Mouse (Mus musculus): ENCODE results near the gene Nlrc3. TPM values are rescaled to one million over a fixed set of nuclear protein-coding genes. Genes with fewer than 3 reads are reported as not detected.

Gene Nlrc3
- polyA plus RNA-seq, 1 experiment from 2014 or later, result 1.1 TPM

- no peaks in the 10 kb centered on the region for H3K36me3 ChIP-seq (ENCODE audit: control insufficient read depth, insufficient read depth, low read length)
- no peaks in the 10 kb centered on the region for H3K4me1 ChIP-seq (ENCODE audit: control insufficient read depth, insufficient read depth, low read length)
- no peak for ATAC-seq
- WGBS, result 90% methylated on average over 6 of the region's 6 CpGs
- no peak overlapping the region for H3K9ac ChIP-seq (ENCODE audit: low read depth, low read length)
- no peaks in the 10 kb centered on the region for H3K27me3 ChIP-seq (ENCODE audit: control insufficient read depth, insufficient read depth, low read depth, low read length)
- H3K4me3 ChIP-seq (ENCODE audit: low read depth, low read length), result no peak overlapping the region
- no peak overlapping the region for H3K27ac ChIP-seq (ENCODE audit: low read length)
- H3K9me3 ChIP-seq (replicated peaks; ENCODE audit: control insufficient read depth, low read length, poor library complexity, severe bottlenecking), result no peaks in the 10 kb centered on the region
- H3K4me2 ChIP-seq (ENCODE audit: low read length), result no peak overlapping the region
These were observed 20.1 kb downstream of the Nlrc3 start for GRCm38 (mm10) chr16:3956369-3956768.

- H3K27ac ChIP-seq (ENCODE audit: low read length), result no peak overlapping the region
- 96% methylated on average over 1 of the region's 1 CpGs for WGBS
- ATAC-seq, result no peak
- H3K4me3 ChIP-seq (ENCODE audit: low read depth, low read length), result no peak overlapping the region
- H3K9ac ChIP-seq (ENCODE audit: low read depth, low read length), result no peak overlapping the region
- no peaks in the 10 kb centered on the region for H3K36me3 ChIP-seq (ENCODE audit: control insufficient read depth, insufficient read depth, low read length)
- no peaks in the 10 kb centered on the region for H3K9me3 ChIP-seq (replicated peaks; ENCODE audit: control insufficient read depth, low read length, poor library complexity, severe bottlenecking)
- no peaks in the 10 kb centered on the region for H3K27me3 ChIP-seq (ENCODE audit: control insufficient read depth, insufficient read depth, low read depth, low read length)
- H3K4me2 ChIP-seq (ENCODE audit: low read length), result no peak overlapping the region
- H3K4me1 ChIP-seq (ENCODE audit: control insufficient read depth, insufficient read depth, low read length), result no peaks in the 10 kb centered on the region
These were observed 25.3 kb downstream of the Nlrc3 start for GRCm38 (mm10) chr16:3951141-3951540.

GRCm38 (mm10) chr16:3934701-3935100 lies 41.7 kb downstream of the Nlrc3 start:
- WGBS, result 93% methylated on average over 4 of the region's 4 CpGs

GRCm38 (mm10) chr16:3934091-3934490 lies 42.3 kb downstream of the Nlrc3 start:
- WGBS, result 98% methylated on average over 1 of the region's 1 CpGs
- ATAC-seq, result no peak
- Histone ChIP-seq H3K4me3 (ENCODE audit: low read depth, low read length) (no peak overlapping the region), H3K4me2 (ENCODE audit: low read length) (no peak overlapping the region), H3K36me3 (ENCODE audit: control insufficient read depth, insufficient read depth, low read length) (peaks cover 49% of the 10 kb centered on the region), H3K4me1 (ENCODE audit: control insufficient read depth, insufficient read depth, low read length) (no peaks in the 10 kb centered on the region), H3K9ac (ENCODE audit: low read depth, low read length) (no peak overlapping the region), H3K9me3 (replicated peaks; ENCODE audit: control insufficient read depth, low read length, poor library complexity, severe bottlenecking) (no peaks in the 10 kb centered on the region), H3K27ac (ENCODE audit: low read length) (no peak overlapping the region), H3K27me3 (ENCODE audit: control insufficient read depth, insufficient read depth, low read depth, low read length) (no peaks in the 10 kb centered on the region)

More at GRCm38 (mm10) chr16:3934701-3935100, 41.7 kb downstream of the Nlrc3 start:
- peaks cover 51% of the 10 kb centered on the region for H3K36me3 ChIP-seq (ENCODE audit: control insufficient read depth, insufficient read depth, low read length)
- no peaks in the 10 kb centered on the region for H3K4me1 ChIP-seq (ENCODE audit: control insufficient read depth, insufficient read depth, low read length)
- ATAC-seq, result no peak
- H3K27ac ChIP-seq (ENCODE audit: low read length), result no peak overlapping the region
- no peaks in the 10 kb centered on the region for H3K27me3 ChIP-seq (ENCODE audit: control insufficient read depth, insufficient read depth, low read depth, low read length)
- no peak overlapping the region for H3K4me2 ChIP-seq (ENCODE audit: low read length)
- no peak overlapping the region for H3K9ac ChIP-seq (ENCODE audit: low read depth, low read length)
- no peak overlapping the region for H3K4me3 ChIP-seq (ENCODE audit: low read depth, low read length)
- H3K9me3 ChIP-seq (replicated peaks; ENCODE audit: control insufficient read depth, low read length, poor library complexity, severe bottlenecking), result no peaks in the 10 kb centered on the region

GRCm38 (mm10) chr16:3933536-3933935 lies 42.9 kb downstream of the Nlrc3 start:
- Histone ChIP-seq H3K27me3 (ENCODE audit: control insufficient read depth, insufficient read depth, low read depth, low read length) (no peaks in the 10 kb centered on the region), H3K36me3 (ENCODE audit: control insufficient read depth, insufficient read depth, low read length) (peaks cover 46% of the 10 kb centered on the region), H3K4me1 (ENCODE audit: control insufficient read depth, insufficient read depth, low read length) (no peaks in the 10 kb centered on the region), H3K27ac (ENCODE audit: low read length) (no peak overlapping the region), H3K9ac (ENCODE audit: low read depth, low read length) (no peak overlapping the region), H3K4me3 (ENCODE audit: low read depth, low read length) (no peak overlapping the region), H3K4me2 (ENCODE audit: low read length) (no peak overlapping the region), H3K9me3 (replicated peaks; ENCODE audit: control insufficient read depth, low read length, poor library complexity, severe bottlenecking) (no peaks in the 10 kb centered on the region)
- WGBS, result 94% methylated on average over 6 of the region's 6 CpGs
- ATAC-seq, result no peak

- ATAC-seq, result no peak
- no peaks in the 10 kb centered on the region for H3K4me1 ChIP-seq (ENCODE audit: control insufficient read depth, insufficient read depth, low read length)
- no peaks in the 10 kb centered on the region for H3K27me3 ChIP-seq (ENCODE audit: control insufficient read depth, insufficient read depth, low read depth, low read length)
- H3K4me2 ChIP-seq (ENCODE audit: low read length), result no peak overlapping the region
- no peaks in the 10 kb centered on the region for H3K9me3 ChIP-seq (replicated peaks; ENCODE audit: control insufficient read depth, low read length, poor library complexity, severe bottlenecking)
- WGBS, result 81% methylated on average over 7 of the region's 7 CpGs
- no peak overlapping the region for H3K27ac ChIP-seq (ENCODE audit: low read length)
- H3K4me3 ChIP-seq (ENCODE audit: low read depth, low read length), result no peak overlapping the region
- peaks cover 43% of the 10 kb centered on the region for H3K36me3 ChIP-seq (ENCODE audit: control insufficient read depth, insufficient read depth, low read length)
- no peak overlapping the region for H3K9ac ChIP-seq (ENCODE audit: low read depth, low read length)
These were observed 47.3 kb downstream of the Nlrc3 start for GRCm38 (mm10) chr16:3929151-3929550.

- no peak overlapping the region for H3K9ac ChIP-seq (ENCODE audit: low read depth, low read length)
- H3K9me3 ChIP-seq (replicated peaks; ENCODE audit: control insufficient read depth, low read length, poor library complexity, severe bottlenecking), result no peaks in the 10 kb centered on the region
- no peak for ATAC-seq
- H3K4me1 ChIP-seq (ENCODE audit: control insufficient read depth, insufficient read depth, low read length), result no peaks in the 10 kb centered on the region
- no peak overlapping the region for H3K4me2 ChIP-seq (ENCODE audit: low read length)
- no peak overlapping the region for H3K4me3 ChIP-seq (ENCODE audit: low read depth, low read length)
- H3K27me3 ChIP-seq (ENCODE audit: control insufficient read depth, insufficient read depth, low read depth, low read length), result no peaks in the 10 kb centered on the region
- no peak overlapping the region for H3K27ac ChIP-seq (ENCODE audit: low read length)
- WGBS, result 79% methylated on average over 1 of the region's 1 CpGs
- H3K36me3 ChIP-seq (ENCODE audit: control insufficient read depth, insufficient read depth, low read length), result peaks cover 45% of the 10 kb centered on the region
These were observed 47.9 kb downstream of the Nlrc3 start for GRCm38 (mm10) chr16:3928582-3928981.

- H3K9ac ChIP-seq (ENCODE audit: low read depth, low read length), result no peak overlapping the region
- no peak overlapping the region for H3K4me3 ChIP-seq (ENCODE audit: low read depth, low read length)
- H3K4me2 ChIP-seq (ENCODE audit: low read length), result no peak overlapping the region
- no peaks in the 10 kb centered on the region for H3K4me1 ChIP-seq (ENCODE audit: control insufficient read depth, insufficient read depth, low read length)
- H3K27me3 ChIP-seq (ENCODE audit: control insufficient read depth, insufficient read depth, low read depth, low read length), result no peaks in the 10 kb centered on the region
- no peaks in the 10 kb centered on the region for H3K9me3 ChIP-seq (replicated peaks; ENCODE audit: control insufficient read depth, low read length, poor library complexity, severe bottlenecking)
- H3K36me3 ChIP-seq (ENCODE audit: control insufficient read depth, insufficient read depth, low read length), result peaks cover 47% of the 10 kb centered on the region
- 94% methylated on average over 4 of the region's 4 CpGs for WGBS
- no peak for ATAC-seq
- no peak overlapping the region for H3K27ac ChIP-seq (ENCODE audit: low read length)
These were observed 52.5 kb downstream of the Nlrc3 start for GRCm38 (mm10) chr16:3923966-3924365.

GRCm38 (mm10) chr16:3923515-3923914 lies 52.9 kb downstream of the Nlrc3 start:
- H3K4me1 ChIP-seq (ENCODE audit: control insufficient read depth, insufficient read depth, low read length), result no peaks in the 10 kb centered on the region
- no peak overlapping the region for H3K4me2 ChIP-seq (ENCODE audit: low read length)
- H3K9ac ChIP-seq (ENCODE audit: low read depth, low read length), result no peak overlapping the region
- no peak for ATAC-seq
- peaks cover 46% of the 10 kb centered on the region for H3K36me3 ChIP-seq (ENCODE audit: control insufficient read depth, insufficient read depth, low read length)
- no peaks in the 10 kb centered on the region for H3K9me3 ChIP-seq (replicated peaks; ENCODE audit: control insufficient read depth, low read length, poor library complexity, severe bottlenecking)
- no peak overlapping the region for H3K4me3 ChIP-seq (ENCODE audit: low read depth, low read length)
- no peak overlapping the region for H3K27ac ChIP-seq (ENCODE audit: low read length)
- H3K27me3 ChIP-seq (ENCODE audit: control insufficient read depth, insufficient read depth, low read depth, low read length), result no peaks in the 10 kb centered on the region
- WGBS, result 97% methylated on average over 3 of the region's 3 CpGs

GRCm38 (mm10) chr16:3920756-3921155 lies 55.7 kb downstream of the Nlrc3 start:
- H3K36me3 ChIP-seq (ENCODE audit: control insufficient read depth, insufficient read depth, low read length), result peaks cover 41% of the 10 kb centered on the region
- H3K9ac ChIP-seq (ENCODE audit: low read depth, low read length), result no peak overlapping the region
- 96% methylated on average over 2 of the region's 2 CpGs for WGBS
- H3K4me1 ChIP-seq (ENCODE audit: control insufficient read depth, insufficient read depth, low read length), result no peaks in the 10 kb centered on the region
- H3K27ac ChIP-seq (ENCODE audit: low read length), result no peak overlapping the region
- H3K4me2 ChIP-seq (ENCODE audit: low read length), result no peak overlapping the region
- H3K4me3 ChIP-seq (ENCODE audit: low read depth, low read length), result no peak overlapping the region
- no peaks in the 10 kb centered on the region for H3K27me3 ChIP-seq (ENCODE audit: control insufficient read depth, insufficient read depth, low read depth, low read length)
- no peaks in the 10 kb centered on the region for H3K9me3 ChIP-seq (replicated peaks; ENCODE audit: control insufficient read depth, low read length, poor library complexity, severe bottlenecking)
- ATAC-seq, result no peak
